Mouse (Mus musculus) kidney, embryonic 15.5 days (tissue): ENCODE measurements around the gene Haghl. TPM values are rescaled to one million over a fixed set of nuclear protein-coding genes. Genes with fewer than 3 reads are reported as not detected.
A peak's percentile ranks its signal among the peaks of the same experiment; 100 is the strongest.

Experiments
- ATAC-seq: fragments of 200-750 bp; cut with Nextera tagmentation; replicated peaks from 2 replicates; pipeline ENCODE4 v1.8.0; 2017; ENCODE audit warnings: moderate TSS enrichment; ENCODE audit not compliant: low FRiP score
- H3K27ac ChIP-seq: fragments of 300-500 bp; sonication (generic); 2 replicates; pipeline ENCODE4 v1.5.1; 2015; ENCODE audit warnings: mild to moderate bottlenecking, inconsistent platforms
- H3K27me3 ChIP-seq: fragments of 300-500 bp; sonication (generic); 2 replicates; pipeline ENCODE4 v1.6.1; 2015; ENCODE audit warnings: inconsistent platforms
- H3K36me3 ChIP-seq: fragments of 300-500 bp; sonication (generic); 2 replicates; pipeline ENCODE4 v1.6.1; 2015; ENCODE audit warnings: inconsistent platforms
- H3K4me1 ChIP-seq: fragments of 300-500 bp; sonication (generic); 2 replicates; pipeline ENCODE4 v1.6.1; 2015; ENCODE audit warnings: inconsistent platforms
- H3K4me2 ChIP-seq: fragments of 300-500 bp; sonication (generic); 2 replicates; pipeline ENCODE4 v1.6.1; 2015; ENCODE audit warnings: moderate library complexity, mild to moderate bottlenecking, inconsistent platforms
- H3K4me3 ChIP-seq: fragments of 300-500 bp; sonication (generic); replicated peaks from 2 replicates; pipeline ENCODE4 v1.5.1; 2015; ENCODE audit warnings: mild to moderate bottlenecking, inconsistent platforms
- H3K9ac ChIP-seq: fragments of 300-500 bp; sonication (generic); 2 replicates; pipeline ENCODE4 v1.6.1; 2015; ENCODE audit warnings: mild to moderate bottlenecking, inconsistent platforms
- H3K9me3 ChIP-seq: fragments of 300-500 bp; sonication (generic); replicated peaks from 2 replicates; pipeline ENCODE4 v1.6.1; 2016; ENCODE audit warnings: inconsistent platforms
- WGBS: fragments of 180-500 bp; shearing (Covaris S2); methylation state at CpG from one replicate; pipeline ENCODE4 v1.1.7; 2015; ENCODE audit warnings: mixed read lengths; 5-methylcytosine and 5-hydroxymethylcytosine counted together
- polyA plus RNA-seq: library from polyadenylated mRNA; unstranded; fragments of >200 nt; fragmentation: Nextera tagmentation; extraction: Ambion mirVana; gene quantifications from 2 replicates; pipeline ENCODE4 v1.2.1, GENCODE M21; 2015

Gene Haghl
- 63.0 and 74.8 TPM in 2 replicates for polyA plus RNA-seq

DNA sequence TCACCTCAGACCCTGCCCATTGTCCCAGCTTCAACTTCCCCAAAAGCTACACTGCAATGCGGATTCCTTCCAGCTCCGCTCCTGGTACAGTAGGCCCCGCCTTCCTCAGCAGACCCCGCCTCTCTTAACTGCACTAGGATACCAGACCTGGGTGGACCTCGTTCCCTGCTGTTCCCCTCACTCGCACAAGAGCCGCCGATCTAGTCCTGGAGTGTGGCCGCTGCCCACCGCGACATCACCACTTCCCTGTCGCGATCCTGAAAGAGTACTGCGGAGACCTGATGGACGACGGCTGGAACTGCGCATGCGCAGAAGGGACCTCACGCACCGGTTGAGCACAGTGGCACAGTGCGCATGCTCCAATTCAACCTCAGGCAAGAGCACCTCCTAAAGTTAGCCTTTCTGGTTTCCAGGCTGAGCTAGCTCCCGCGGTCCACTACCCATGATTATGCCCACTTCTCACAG lies at the start of gene Haghl:
Gene Haghl (minus strand): TSS at position 393 of the 465 bp plus-strand sequence.
- ATAC-seq, result peak; percentile 86
- peak within 1 kb of the TSS; percentile 67 for H3K4me2 ChIP-seq
- WGBS, result under 1% methylated on average over 23 of the region's 23 CpGs
- H3K9ac ChIP-seq, result peak within 1 kb of the TSS; percentile 69
- H3K9me3 ChIP-seq, result no peaks in the 10 kb centered on the region
- peak within 1 kb of the TSS; percentile 96 for H3K27ac ChIP-seq
- H3K4me1 ChIP-seq, result peaks cover 20% of the 10 kb centered on the region
- no peaks in the 10 kb centered on the region for H3K27me3 ChIP-seq
- peaks cover 69% of the 10 kb centered on the region for H3K36me3 ChIP-seq
- H3K4me3 ChIP-seq, result peak within 1 kb of the TSS; percentile 72

DNA sequence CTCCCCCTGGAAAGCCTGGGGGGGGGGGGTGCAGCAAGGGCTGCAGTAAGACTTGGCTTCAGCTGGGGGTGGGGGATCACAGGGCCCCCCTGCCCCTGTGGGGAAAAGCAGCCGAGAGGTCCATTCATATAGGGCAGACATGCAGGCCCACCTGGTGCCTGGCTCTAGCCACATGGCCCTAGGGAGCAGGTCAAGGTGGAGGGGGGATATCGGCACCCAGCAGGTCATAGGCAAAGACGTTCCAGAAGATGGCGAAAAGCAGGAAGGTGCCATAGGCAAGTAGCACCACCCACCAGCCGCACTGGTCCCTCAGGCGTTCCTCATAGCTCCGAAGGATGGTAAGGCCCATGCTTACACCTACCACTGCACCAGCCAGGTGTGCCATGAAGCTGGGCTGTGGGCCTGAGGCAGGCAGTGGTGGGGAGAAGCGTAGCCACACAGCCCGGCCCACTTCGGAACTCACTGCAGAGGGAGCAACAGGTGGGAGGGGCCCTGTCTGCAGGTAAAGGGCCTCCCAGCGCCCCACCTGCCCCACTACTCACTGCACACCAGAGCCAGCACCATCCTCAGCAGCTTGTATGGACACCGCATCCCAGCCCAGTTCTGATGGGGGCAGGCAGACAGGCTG lies 49.2 kb upstream of the Haghl start:
- WGBS, result 83% methylated on average over 12 of the region's 12 CpGs
- Histone ChIP-seq H3K9ac (peak overlapping the region; percentile 73), H3K4me2 (peak overlapping the region; percentile 95), H3K9me3 (no peaks in the 10 kb centered on the region), H3K27me3 (no peaks in the 10 kb centered on the region), H3K4me1 (peaks cover 77% of the 10 kb centered on the region), H3K27ac (peak overlapping the region; percentile 100), H3K36me3 (peaks cover 56% of the 10 kb centered on the region), H3K4me3 (peak overlapping the region; percentile 64)
- no peak for ATAC-seq

DNA sequence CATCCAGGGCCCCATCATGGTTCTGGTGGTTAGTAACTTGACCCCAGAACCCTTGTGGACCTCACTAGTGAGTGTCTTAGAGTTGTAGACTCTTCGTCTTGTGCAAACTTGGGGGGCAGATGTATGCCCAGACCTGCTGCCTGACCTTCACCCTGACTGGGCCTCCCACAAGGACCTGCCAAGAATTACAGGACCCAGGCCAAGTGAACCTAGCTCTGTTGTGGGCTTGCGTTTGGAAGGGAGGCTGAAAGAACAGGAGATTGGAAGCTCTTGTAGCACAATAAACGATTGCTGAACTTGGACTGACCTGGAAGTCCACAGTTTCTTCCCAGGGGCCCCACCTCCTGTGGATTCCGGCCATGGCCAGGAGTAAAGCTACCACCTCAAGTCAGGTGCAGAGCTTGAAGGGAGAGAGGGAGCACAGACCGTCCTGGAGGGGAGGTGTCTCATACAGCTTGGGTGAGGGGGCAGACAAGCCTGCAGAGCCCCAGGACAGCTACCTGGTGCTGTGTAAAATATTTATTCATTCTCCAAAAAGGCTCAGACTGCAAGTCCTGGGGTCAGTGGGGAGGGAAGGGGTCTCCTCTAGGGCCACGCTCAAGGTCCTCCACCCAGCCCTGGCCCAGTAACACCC lies 48.6 kb upstream of the Haghl start:
- no peaks in the 10 kb centered on the region for H3K27me3 ChIP-seq
- peak overlapping the region; percentile 64 for H3K4me3 ChIP-seq
- peaks cover 82% of the 10 kb centered on the region for H3K4me1 ChIP-seq
- peak overlapping the region; percentile 73 for H3K9ac ChIP-seq
- no peak for ATAC-seq
- H3K36me3 ChIP-seq, result peaks cover 49% of the 10 kb centered on the region
- 11% methylated on average over 6 of the region's 6 CpGs for WGBS
- H3K27ac ChIP-seq, result peak overlapping the region; percentile 100
- H3K9me3 ChIP-seq, result no peaks in the 10 kb centered on the region
- peak overlapping the region; percentile 95 for H3K4me2 ChIP-seq

DNA sequence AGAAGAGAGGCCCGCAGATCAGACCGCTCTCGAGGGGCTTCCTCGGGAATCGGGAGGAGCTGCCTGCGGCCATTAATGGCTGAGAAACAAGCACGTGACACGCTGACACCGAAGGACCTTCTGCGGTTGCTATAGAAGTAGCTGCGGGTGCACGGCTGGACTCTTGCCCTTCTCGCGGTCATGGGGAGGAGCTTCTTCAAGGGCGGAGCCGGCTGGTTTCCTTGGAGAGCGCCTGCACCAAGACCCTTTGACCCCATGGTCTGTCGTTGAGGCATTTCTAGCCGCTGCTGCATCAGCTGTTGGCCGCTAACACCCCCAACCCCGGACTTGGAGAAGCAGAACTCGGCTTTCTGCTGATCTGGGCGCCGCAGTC lies 47.8 kb upstream of the Haghl start, which contains the start of gene Stub1:
Gene Stub1 (minus strand): TSS at position 114 of the 373 bp plus-strand sequence.
- H3K4me3 ChIP-seq, result peak within 1 kb of the TSS; percentile 64
- H3K4me2 ChIP-seq, result peak within 1 kb of the TSS; percentile 95
- H3K9me3 ChIP-seq, result no peaks in the 10 kb centered on the region
- H3K36me3 ChIP-seq, result peaks cover 43% of the 10 kb centered on the region
- under 1% methylated on average over 24 of the region's 24 CpGs for WGBS
- peak within 1 kb of the TSS; percentile 100 for H3K27ac ChIP-seq
- H3K4me1 ChIP-seq, result peaks cover 82% of the 10 kb centered on the region
- H3K27me3 ChIP-seq, result no peaks in the 10 kb centered on the region
- H3K9ac ChIP-seq, result peak within 1 kb of the TSS; percentile 73
- ATAC-seq, result peak; percentile 69

DNA sequence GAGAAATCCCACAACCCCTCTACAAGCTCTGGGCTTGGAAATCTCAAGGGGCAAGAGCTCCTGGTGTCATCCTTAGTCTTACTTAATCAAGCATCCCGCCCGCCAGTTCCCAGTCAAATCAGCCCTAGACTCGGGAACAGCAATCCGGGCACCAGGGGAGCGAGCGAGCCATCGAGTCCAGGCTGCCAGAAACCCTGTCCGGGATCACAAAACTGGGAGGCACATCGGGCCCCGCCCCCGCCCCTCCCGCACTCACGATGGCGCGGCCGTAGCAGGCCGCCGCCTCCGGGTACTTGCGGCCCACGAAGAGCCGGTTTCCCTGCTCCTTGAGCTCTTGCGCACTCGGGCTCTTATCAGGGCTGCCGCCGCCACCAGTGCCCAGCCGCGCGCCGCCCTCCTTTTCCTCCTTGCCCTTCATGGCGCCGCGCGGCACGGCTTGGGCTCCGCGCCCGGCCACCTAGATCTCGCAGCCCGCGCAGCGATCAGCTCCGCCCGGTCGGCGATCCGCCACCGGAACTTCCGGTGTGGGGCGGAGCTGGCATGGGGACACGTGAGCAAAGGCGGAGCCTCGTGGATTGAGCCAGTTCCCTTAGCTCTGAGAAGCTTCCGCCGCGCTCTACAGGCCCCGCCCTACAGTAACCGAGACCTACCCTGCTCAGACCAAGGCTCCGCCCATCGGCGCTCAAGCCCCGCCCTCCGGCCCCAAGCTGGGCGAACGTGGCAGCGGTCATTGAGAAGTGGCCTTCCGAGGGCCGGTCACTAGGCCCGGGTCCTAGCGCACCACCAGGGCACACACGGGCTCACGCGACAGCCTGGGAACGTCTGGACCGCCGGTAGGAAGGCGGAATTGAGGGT lies 47.2 kb upstream of the Haghl start:
- peak overlapping the region; percentile 64 for H3K4me3 ChIP-seq
- peaks cover 42% of the 10 kb centered on the region for H3K36me3 ChIP-seq
- peaks cover 82% of the 10 kb centered on the region for H3K4me1 ChIP-seq
- no peaks in the 10 kb centered on the region for H3K27me3 ChIP-seq
- WGBS, result under 1% methylated on average over 76 of the region's 77 CpGs
- peak overlapping the region; percentile 100 for H3K27ac ChIP-seq
- H3K9ac ChIP-seq, result peak overlapping the region; percentile 73
- peak; percentile 89 for ATAC-seq
- no peaks in the 10 kb centered on the region for H3K9me3 ChIP-seq
- peak overlapping the region; percentile 95 for H3K4me2 ChIP-seq

DNA sequence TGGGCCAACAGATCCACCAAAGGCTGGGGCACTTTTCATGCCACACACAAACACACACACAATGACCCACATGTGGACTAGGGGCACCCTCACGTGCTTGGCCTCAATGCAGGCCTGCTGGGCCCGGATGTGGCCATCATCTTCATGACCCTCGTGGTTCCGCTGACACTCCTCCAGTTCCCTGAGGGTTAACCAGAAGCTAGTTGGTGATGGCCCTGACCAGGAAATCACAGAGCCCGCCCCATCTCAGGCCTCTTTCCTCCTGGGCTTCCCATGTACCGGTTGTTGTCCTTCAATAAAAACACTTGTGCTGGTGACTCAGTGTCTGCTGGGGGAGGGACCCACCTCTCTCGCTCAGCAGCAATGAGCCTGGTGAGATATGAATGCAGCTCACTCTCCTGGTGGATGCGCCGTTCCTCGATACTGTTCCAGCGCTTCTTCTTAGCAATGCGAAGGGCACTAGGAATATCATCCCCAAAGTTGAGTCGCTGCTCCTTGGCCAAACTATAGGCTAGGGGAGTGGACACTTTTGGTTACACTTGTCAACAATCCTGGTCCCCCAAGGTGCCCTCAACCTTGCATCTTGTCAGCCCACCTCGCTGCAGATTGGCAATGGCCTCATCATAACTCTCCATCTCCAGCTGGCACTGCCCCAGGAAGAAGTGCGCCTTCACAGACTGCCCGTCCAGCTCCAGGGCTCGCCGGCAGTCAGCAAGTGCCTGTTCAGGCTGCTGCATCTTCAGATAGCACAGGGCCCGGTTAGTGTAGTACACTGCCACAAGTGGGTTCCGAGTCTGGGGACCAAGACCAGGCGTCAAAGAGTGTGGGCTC lies 46.2 kb upstream of the Haghl start:
- H3K4me1 ChIP-seq, result peaks cover 75% of the 10 kb centered on the region
- H3K36me3 ChIP-seq, result peaks cover 51% of the 10 kb centered on the region
- no peaks in the 10 kb centered on the region for H3K9me3 ChIP-seq
- peak overlapping the region; percentile 100 for H3K27ac ChIP-seq
- peak overlapping the region; percentile 73 for H3K9ac ChIP-seq
- peak overlapping the region; percentile 64 for H3K4me3 ChIP-seq
- no peaks in the 10 kb centered on the region for H3K27me3 ChIP-seq
- 55% methylated on average over 21 of the region's 21 CpGs for WGBS
- peak overlapping the region; percentile 95 for H3K4me2 ChIP-seq
- ATAC-seq, result no peak

DNA sequence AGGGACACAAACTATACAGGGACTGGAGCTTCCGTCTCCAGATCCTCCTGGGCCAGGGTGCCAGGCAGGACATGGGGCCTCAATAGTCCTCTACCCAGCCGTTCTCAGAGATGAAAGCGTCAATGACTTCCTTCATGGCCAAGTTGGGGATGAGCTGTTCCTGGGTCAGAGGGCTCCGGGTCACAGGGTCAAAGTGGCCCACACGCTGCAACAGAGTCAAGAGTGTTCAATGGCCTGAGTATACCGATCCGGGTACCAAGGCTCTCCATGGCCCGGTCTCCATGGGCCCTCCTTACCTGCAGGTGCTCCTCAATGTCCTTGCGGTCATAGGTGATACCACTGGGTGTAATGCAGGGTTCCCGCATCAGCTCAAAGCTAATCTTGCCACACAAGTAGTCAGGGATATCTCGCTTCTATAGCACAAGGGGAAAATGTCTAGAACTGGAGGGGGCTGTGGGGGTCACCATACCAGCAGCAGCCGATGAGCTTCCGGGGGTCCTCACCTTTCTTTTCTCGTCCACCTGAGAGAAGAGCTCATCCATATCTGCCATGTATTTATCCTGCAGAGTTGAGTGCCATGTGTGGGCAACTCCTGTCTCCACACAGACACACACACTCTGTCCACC lies 45.4 kb upstream of the Haghl start:
- Histone ChIP-seq H3K36me3 (peaks cover 57% of the 10 kb centered on the region), H3K9ac (peak overlapping the region; percentile 73; the same call in 1 of the 2 replicates), H3K27me3 (no peaks in the 10 kb centered on the region), H3K9me3 (no peaks in the 10 kb centered on the region), H3K4me2 (peak overlapping the region; percentile 95), H3K27ac (0 out of 2 replicates have a peak overlapping the region, but pooled peaks have one; percentile 95), H3K4me1 (peaks cover 73% of the 10 kb centered on the region), H3K4me3 (peak overlapping the region; percentile 64)
- ATAC-seq, result no peak
- 90% methylated on average over 14 of the region's 14 CpGs for WGBS

DNA sequence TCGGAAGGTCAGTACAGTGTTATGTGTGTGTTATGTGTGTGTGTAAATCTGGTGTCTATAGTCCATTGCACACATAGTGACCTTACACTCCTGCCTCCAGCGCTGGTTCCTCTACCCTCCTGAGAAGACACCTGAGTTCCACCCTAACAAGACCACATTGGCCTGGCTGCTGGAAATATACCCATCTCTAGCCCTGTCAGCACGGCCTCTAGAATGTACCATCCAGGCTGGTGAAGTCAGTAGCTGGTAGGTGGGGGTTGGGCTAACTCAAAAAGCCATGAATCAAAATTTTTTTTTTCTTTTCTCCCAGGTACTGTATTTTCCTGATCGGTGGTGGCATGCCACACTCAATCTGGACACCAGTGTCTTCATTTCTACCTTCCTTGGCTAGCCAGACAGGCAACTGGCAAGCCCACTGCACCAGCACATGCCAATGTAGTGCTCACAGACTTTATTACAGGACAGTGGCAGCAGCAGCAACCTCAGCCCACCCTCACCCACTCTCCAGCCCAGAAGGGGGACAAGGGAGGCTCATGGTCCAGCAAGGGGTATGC lies 44.8 kb upstream of the Haghl start:
- Histone ChIP-seq H3K4me1 (peaks cover 71% of the 10 kb centered on the region), H3K9me3 (no peaks in the 10 kb centered on the region), H3K4me2 (peak overlapping the region; percentile 95), H3K9ac (0 out of 2 replicates have a peak overlapping the region, but pooled peaks have one; percentile 66), H3K36me3 (peaks cover 56% of the 10 kb centered on the region), H3K27me3 (no peaks in the 10 kb centered on the region), H3K4me3 (peak overlapping the region; percentile 64), H3K27ac (0 out of 2 replicates have a peak overlapping the region, but pooled peaks have one; percentile 95)
- WGBS, result 85% methylated on average over 4 of the region's 4 CpGs
- no peak for ATAC-seq

DNA sequence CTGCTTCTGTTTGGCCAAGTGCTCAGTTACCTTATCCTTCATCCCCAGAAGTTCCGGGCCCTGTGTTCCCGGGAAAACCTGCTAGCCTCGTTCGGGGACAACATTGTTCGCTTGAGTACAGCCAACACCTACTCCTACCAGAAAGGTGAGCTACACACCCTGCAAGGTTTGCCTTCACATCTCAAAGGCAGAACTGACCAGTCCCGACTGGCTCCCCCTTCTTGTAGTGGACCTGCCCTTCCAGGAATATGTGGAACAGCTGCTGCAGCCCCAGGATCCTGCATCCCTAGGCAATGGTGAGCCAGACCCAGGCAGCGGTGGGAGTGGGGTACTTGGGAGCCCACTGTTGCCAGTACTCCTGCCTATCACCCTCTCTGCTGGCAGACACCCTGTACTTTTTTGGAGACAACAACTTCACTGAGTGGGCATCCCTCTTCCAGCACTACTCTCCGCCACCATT lies 44.1 kb upstream of the Haghl start:
- H3K4me3 ChIP-seq, result peak overlapping the region; percentile 57
- 39% methylated on average over 8 of the region's 8 CpGs for WGBS
- peak overlapping the region; percentile 95 for H3K4me2 ChIP-seq
- ATAC-seq, result no peak
- H3K9ac ChIP-seq, result peak overlapping the region; percentile 66
- peak overlapping the region; percentile 95 for H3K27ac ChIP-seq
- no peaks in the 10 kb centered on the region for H3K9me3 ChIP-seq
- peaks cover 71% of the 10 kb centered on the region for H3K4me1 ChIP-seq
- no peaks in the 10 kb centered on the region for H3K27me3 ChIP-seq
- peaks cover 50% of the 10 kb centered on the region for H3K36me3 ChIP-seq

DNA sequence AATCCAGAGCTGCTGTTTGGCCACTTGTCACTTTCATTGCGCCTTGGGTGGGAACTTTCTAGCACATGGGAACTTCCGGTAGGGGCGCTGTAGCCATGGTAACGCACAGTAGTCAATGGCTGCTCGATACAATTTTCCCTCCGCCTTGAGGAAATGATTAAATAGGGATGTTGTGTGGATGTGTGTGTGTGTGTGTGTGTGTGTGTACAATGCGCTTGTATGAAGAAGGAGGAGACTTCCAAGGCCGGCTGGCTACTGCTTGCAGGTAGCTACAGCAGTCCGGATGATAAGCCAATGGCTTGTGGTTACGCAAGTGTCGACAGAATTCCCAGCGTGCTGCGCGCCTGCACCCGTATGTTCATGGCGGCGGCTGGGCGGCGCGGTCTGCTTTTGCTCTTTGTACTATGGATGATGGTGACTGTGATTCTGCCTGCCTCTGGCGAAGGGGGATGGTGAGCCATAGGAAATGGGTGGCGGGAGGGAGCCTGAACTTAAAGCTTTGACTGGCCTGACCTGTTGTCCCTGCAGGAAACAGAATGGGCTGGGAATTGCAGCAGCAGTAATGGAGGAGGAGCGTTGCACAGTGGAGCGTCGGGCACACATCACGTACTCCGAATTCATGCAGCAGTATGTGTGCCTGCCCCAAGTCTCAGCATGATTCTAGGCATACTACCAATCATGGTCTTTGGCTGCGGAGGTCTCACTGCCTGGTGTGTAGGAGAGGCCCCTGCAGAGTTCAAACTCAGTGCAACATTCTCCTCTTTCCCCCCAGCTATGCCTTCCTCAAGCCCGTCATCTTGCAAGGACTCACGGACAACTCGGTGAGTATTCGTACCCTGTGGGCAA lies 43.5 kb upstream of the Haghl start, which contains the start of gene Jmjd8:
Gene Jmjd8 (plus strand): TSS at position 156 of the 846 bp plus-strand sequence.
- Histone ChIP-seq H3K9me3 (no peaks in the 10 kb centered on the region), H3K4me2 (peak within 1 kb of the TSS; percentile 95), H3K36me3 (peaks cover 50% of the 10 kb centered on the region), H3K9ac (peak within 1 kb of the TSS; percentile 66), H3K4me1 (peaks cover 71% of the 10 kb centered on the region), H3K27me3 (no peaks in the 10 kb centered on the region), H3K4me3 (peak within 1 kb of the TSS; percentile 57), H3K27ac (peak within 1 kb of the TSS; percentile 95)
- no peak; the same call in 1 of the 2 replicates for ATAC-seq
- WGBS, result under 1% methylated on average over 32 of the region's 32 CpGs
